Mouse (Mus musculus) forebrain, postnatal 0 days (tissue): ENCODE results near the gene 1810062G17Rik. TPM values are rescaled to one million over a fixed set of nuclear protein-coding genes. Genes with fewer than 3 reads are reported as not detected.

ENCODE experiments used
- ATAC-seq: fragments of 200-750 bp; cut with Nextera tagmentation; 2 replicates; pipeline ENCODE4 v1.8.0; 2017; ENCODE audit warnings: mild to moderate bottlenecking, moderate library complexity
- DNase-seq: peaks from one replicate; pipeline ENCODE4 v3.0.0-alpha.2; 2015
- H3K27ac ChIP-seq: fragments of 300-500 bp; sonication (generic); 2 replicates; pipeline ENCODE4 v1.5.1; 2014; ENCODE audit warnings: low read depth, mild to moderate bottlenecking, antibody characterized with exemption, low read length, moderate library complexity, mixed read lengths
- H3K27me3 ChIP-seq: fragments of 300-500 bp; sonication (generic); 2 replicates; pipeline ENCODE4 v1.6.1; 2014; ENCODE audit warnings: mild to moderate bottlenecking, low read length, mixed read lengths; ENCODE audit not compliant: insufficient read depth
- H3K36me3 ChIP-seq: fragments of 300-500 bp; sonication (generic); 2 replicates; pipeline ENCODE4 v1.6.1; 2014; ENCODE audit warnings: mild to moderate bottlenecking, moderate library complexity; ENCODE audit not compliant: insufficient read depth
- H3K4me1 ChIP-seq: fragments of 300-500 bp; sonication (generic); 2 replicates; pipeline ENCODE4 v1.6.1; 2014; ENCODE audit warnings: antibody characterized with exemption; ENCODE audit not compliant: insufficient read depth
- H3K4me2 ChIP-seq: fragments of 300-500 bp; sonication (generic); 2 replicates; pipeline ENCODE4 v1.6.1; 2014; ENCODE audit warnings: low read depth, mild to moderate bottlenecking, moderate library complexity
- H3K4me3 ChIP-seq: fragments of 300-500 bp; sonication (generic); 2 replicates; pipeline ENCODE4 v1.5.1; 2014; ENCODE audit warnings: low read depth, low read length, mixed read lengths
- H3K9ac ChIP-seq: fragments of 300-500 bp; sonication (generic); 2 replicates; pipeline ENCODE4 v1.6.1; 2014; ENCODE audit warnings: mild to moderate bottlenecking
- H3K9me3 ChIP-seq: fragments of 300-500 bp; sonication (generic); 2 replicates; pipeline ENCODE4 v1.6.1; 2016; ENCODE audit warnings: low read length
- CTCF ChIP-seq: sonication (generic); IDR thresholded peaks from 2 replicates; pipeline ENCODE4 v1.5.1; 2016; ENCODE audit warnings: antibody characterized with exemption, control low read depth, low read depth
- WGBS: fragments of 180-500 bp; shearing (Covaris S2); extraction: QIAGEN DNeasy Blood & Tissue Kit; methylation state at CpG from one replicate; pipeline ENCODE4 v1.1.7; 2014; 5-methylcytosine and 5-hydroxymethylcytosine counted together
- polyA plus RNA-seq: library from polyadenylated mRNA; unstranded; fragments of >200 nt; fragmentation: Nextera tagmentation; extraction: Ambion mirVana; gene quantifications from 2 replicates; pipeline ENCODE4 v1.2.1, GENCODE M21; 2015
- total RNA-seq: library from RNA; depleted of rRNA; stranded (reverse); fragments of >200 nt; gene quantifications from 2 replicates; pipeline ENCODE4 v1.2.3, GENCODE M21; 2014

Gene 1810062G17Rik
- total and polyA plus RNA-seq, 2 experiments from 2014 or later = 0.69 TPM; not detected in 1

DNA sequence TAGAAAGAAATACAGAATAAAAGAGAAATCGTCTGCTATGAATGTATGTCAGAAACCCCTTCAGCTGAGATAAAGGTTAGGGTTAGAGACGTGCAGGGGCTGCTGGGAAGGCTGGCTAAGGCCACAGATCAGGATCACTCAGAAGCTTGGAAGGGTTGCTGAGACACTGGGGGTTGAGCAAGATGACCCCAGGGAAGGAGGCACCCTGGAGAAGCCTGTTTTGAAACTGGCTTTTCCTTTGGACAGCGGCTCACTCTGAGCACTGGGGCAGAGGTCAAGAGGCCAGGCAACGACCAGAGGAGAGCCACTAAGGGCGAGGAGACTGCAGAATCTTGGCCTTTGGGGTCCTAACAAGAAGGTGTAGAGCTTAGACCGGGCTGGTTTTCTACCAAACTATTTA is 10.4 kb downstream of the 1810062G17Rik start:
- TF ChIP-seq CTCF = no peak
- no peak for DNase-seq
- ATAC-seq = no peak
- no peaks in the 10 kb centered on the region for H3K4me1 ChIP-seq
- H3K9me3 ChIP-seq = no peaks in the 10 kb centered on the region
- H3K27ac ChIP-seq = no peak overlapping the region
- WGBS = 64% methylated on average over 6 of the region's 6 CpGs
- no peak overlapping the region for H3K4me2 ChIP-seq
- H3K4me3 ChIP-seq = no peak overlapping the region
- no peaks in the 10 kb centered on the region for H3K27me3 ChIP-seq
- no peak overlapping the region for H3K9ac ChIP-seq
- H3K36me3 ChIP-seq = no peaks in the 10 kb centered on the region

DNA sequence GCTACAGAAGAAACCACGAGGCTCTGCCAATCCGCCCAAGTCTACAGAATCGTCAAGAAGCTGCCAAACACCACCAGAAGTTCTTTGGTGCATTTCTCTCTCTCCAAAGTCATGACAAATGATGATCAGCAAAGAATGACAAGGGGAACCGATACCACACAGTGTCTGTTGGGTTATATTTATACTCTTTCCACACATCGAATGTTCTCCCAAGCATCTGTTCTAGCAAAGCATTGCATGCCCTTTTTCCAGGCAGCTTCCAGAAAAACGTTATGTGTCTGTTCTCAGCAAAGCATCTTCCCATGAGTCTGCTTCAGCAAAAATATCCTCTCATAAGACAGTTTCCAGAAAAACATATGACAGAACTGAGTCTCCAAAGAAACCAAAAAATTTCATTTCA is 11.1 kb downstream of the 1810062G17Rik start:
- no peak overlapping the region for H3K4me2 ChIP-seq
- ATAC-seq (no peak), DNase-seq (no peak)
- H3K9me3 ChIP-seq = no peaks in the 10 kb centered on the region
- H3K27me3 ChIP-seq = no peaks in the 10 kb centered on the region
- no peak overlapping the region for H3K9ac ChIP-seq
- no peak overlapping the region for H3K4me3 ChIP-seq
- H3K4me1 ChIP-seq = no peaks in the 10 kb centered on the region
- WGBS = 92% methylated on average over 6 of the region's 6 CpGs
- H3K36me3 ChIP-seq = no peaks in the 10 kb centered on the region
- H3K27ac ChIP-seq = no peak overlapping the region
- TF ChIP-seq CTCF = no peak

DNA sequence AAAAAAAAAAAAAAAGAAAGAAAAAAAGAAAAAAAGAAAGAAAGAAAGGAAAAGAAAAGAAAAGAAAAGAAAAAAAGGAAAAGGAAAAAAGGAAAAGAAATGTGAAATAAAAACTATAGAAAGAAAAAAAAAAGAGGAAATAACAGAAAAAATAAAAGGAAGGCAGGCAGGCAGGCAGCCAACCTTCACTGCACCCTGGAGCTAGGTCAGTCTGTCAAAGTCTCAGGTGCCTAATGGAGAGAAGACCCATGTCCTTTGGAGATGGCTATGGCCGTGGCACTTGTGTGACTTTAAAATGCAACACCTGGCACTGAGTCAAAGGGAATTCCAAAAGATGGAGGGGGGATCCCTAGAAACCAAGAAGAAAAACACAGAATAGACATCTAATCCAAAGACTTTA is 12.6 kb downstream of the 1810062G17Rik start:
- H3K4me3 ChIP-seq = no peak overlapping the region
- WGBS = 27% methylated on average over 1 of the region's 1 CpGs
- no peak overlapping the region for H3K4me2 ChIP-seq
- no peak overlapping the region for H3K9ac ChIP-seq
- no peak overlapping the region for H3K27ac ChIP-seq
- H3K4me1 ChIP-seq = no peaks in the 10 kb centered on the region
- H3K9me3 ChIP-seq = no peaks in the 10 kb centered on the region
- TF ChIP-seq CTCF = no peak
- DNase-seq (no peak), ATAC-seq (no peak)
- no peaks in the 10 kb centered on the region for H3K36me3 ChIP-seq
- no peaks in the 10 kb centered on the region for H3K27me3 ChIP-seq

GRCm38 (mm10) chr3:36488899-36489589 is 13.3 kb downstream of the 1810062G17Rik start:
- no peak for TF ChIP-seq CTCF
- DNase-seq (no peak), ATAC-seq (no peak)
- H3K4me1 ChIP-seq = no peaks in the 10 kb centered on the region
- no peaks in the 10 kb centered on the region for H3K9me3 ChIP-seq
- no peak overlapping the region for H3K9ac ChIP-seq
- no peak overlapping the region for H3K4me2 ChIP-seq
- WGBS = 92% methylated on average over 6 of the region's 6 CpGs
- H3K27me3 ChIP-seq = no peaks in the 10 kb centered on the region
- no peaks in the 10 kb centered on the region for H3K36me3 ChIP-seq
- no peak overlapping the region for H3K4me3 ChIP-seq
- H3K27ac ChIP-seq = no peak overlapping the region

DNA sequence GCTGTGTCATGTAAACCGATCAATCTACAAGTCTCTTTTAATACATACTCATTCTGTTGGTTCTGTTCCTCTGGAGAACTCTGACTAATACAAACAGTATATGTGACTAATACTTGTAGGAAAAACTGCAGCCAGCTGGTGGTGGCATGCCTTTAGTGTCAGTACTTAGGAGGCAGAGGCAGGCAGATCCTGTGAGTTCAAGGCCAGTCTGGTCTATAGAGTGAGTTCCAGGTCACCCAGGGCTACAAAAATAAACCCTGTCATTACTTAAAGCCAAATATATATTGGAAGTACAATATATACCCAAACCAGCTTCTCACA is 13.8 kb downstream of the 1810062G17Rik start:
- Histone ChIP-seq H3K27ac (no peak overlapping the region), H3K9ac (no peak overlapping the region), H3K36me3 (no peaks in the 10 kb centered on the region), H3K4me2 (no peak overlapping the region), H3K4me1 (no peaks in the 10 kb centered on the region), H3K27me3 (no peaks in the 10 kb centered on the region), H3K9me3 (no peaks in the 10 kb centered on the region), H3K4me3 (no peak overlapping the region)
- ATAC-seq (no peak), DNase-seq (no peak)
- 100% methylated on average over 1 of the region's 1 CpGs for WGBS
- TF ChIP-seq CTCF = no peak

DNA sequence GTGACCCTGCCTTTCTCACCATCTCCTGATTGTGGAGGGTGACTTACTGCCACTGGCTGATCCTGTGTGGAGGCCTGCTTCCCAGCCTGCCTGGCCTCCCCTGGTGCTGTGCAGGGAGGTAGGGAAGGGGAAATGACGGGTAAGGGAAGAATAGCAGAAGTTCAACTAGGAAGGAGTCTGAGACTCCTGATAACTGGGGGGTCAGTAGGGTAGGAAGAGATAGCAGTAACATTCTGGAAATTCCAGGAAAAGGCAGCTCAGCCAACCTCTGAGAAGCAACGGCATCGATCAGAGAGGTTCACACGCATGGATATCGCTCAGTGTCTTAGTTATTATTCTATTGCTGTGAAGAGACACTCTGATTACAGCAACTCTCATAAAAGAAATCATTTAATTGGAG is 15.8 kb downstream of the 1810062G17Rik start:
- no peaks in the 10 kb centered on the region for H3K4me1 ChIP-seq
- ATAC-seq = no peak
- H3K9me3 ChIP-seq = no peaks in the 10 kb centered on the region
- no peaks in the 10 kb centered on the region for H3K27me3 ChIP-seq
- H3K27ac ChIP-seq = no peak overlapping the region
- H3K9ac ChIP-seq = no peak overlapping the region
- TF ChIP-seq CTCF = no peak
- WGBS = 92% methylated on average over 5 of the region's 5 CpGs
- H3K4me3 ChIP-seq = no peak overlapping the region
- no peak overlapping the region for H3K4me2 ChIP-seq
- DNase-seq = no peak
- H3K36me3 ChIP-seq = no peaks in the 10 kb centered on the region

DNA sequence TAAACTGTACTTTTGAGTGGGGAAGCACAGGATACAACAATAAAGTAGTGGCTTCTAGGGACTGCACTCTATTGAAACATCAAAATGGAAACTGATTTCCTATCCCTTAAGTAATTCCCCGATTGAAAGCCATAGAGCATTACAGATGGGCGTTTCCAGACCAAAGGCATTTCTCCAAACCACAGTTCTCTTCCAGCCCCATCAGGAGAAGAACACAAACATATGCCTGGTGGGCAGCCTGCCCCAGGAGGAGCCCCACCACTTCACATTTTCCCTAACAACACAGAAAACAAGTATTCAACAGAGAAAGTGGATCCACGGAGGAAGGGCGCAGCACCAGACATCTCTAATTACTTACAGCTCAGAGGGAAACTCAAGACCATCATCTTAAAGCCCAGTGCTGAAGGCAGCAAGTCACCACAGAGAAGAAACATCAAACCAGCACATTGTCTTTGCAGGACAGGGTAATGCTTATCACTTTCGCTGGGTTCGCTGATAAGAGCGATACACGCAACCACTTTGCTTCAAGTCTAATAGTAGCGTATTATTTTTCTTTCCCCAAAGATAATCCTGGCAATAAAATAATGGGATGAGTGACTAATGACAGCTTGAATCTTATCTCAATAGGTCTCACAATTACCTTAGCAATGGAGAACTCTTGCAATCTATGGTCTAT is 17.1 kb downstream of the 1810062G17Rik start:
- DNase-seq (no peak), ATAC-seq (no peak)
- no peaks in the 10 kb centered on the region for H3K9me3 ChIP-seq
- H3K27me3 ChIP-seq = no peaks in the 10 kb centered on the region
- no peaks in the 10 kb centered on the region for H3K36me3 ChIP-seq
- H3K27ac ChIP-seq = no peak overlapping the region
- no peak for TF ChIP-seq CTCF
- H3K9ac ChIP-seq = no peak overlapping the region
- no peaks in the 10 kb centered on the region for H3K4me1 ChIP-seq
- WGBS = 81% methylated on average over 9 of the region's 9 CpGs
- H3K4me2 ChIP-seq = no peak overlapping the region
- no peak overlapping the region for H3K4me3 ChIP-seq
